Mouse (Mus musculus) left cerebral cortex, adult 2 months (tissue): ENCODE data around the gene St6galnac3. TPM values are rescaled to one million over a fixed set of nuclear protein-coding genes. Genes with fewer than 3 reads are reported as not detected.

Experiments used
- DNase-seq, 2 experiments: peaks; one replicate each; pipeline ENCODE4 v3.0.0; 2021 to 2022; ENCODE audit warnings: low spot score in 2 of 2, mixed read lengths in 1 of 2; ENCODE audit errors: extremely low spot score in 1 of 2
- H3K27ac ChIP-seq: fragments of 200-600 bp; 2 replicates; pipeline ENCODE4 v1.8.1; 2022
- H3K4me3 ChIP-seq: fragments of 200-600 bp; 2 replicates; pipeline ENCODE4 v1.8.1; 2022
- CTCF ChIP-seq: fragments of 200-600 bp; IDR thresholded peaks from 2 replicates; pipeline ENCODE4 v1.8.1; 2022; ENCODE audit warnings: antibody characterized with exemption, mild to moderate bottlenecking, moderate library complexity
- intact Hi-C: fragments of 180-260 bp; cut with DNase I; formaldehyde crosslinking; loops from one replicate; pipeline ENCODE4 v1.15.1; 2025
- microRNA-seq, 2 experiments: library from miRNA; unstranded; fragments of <30 nt; microRNA quantifications; one replicate each; pipeline ENCODE4 v1.2.0; 2021
- total RNA-seq, 2 experiments: library from RNA; stranded (reverse); gene quantifications; 2 replicates each; pipeline ENCODE4 v1.2.3; 2021

Gene St6galnac3
- total RNA-seq, 2 experiments from 2014 or later = 17.1 to 18.8 TPM

DNA sequence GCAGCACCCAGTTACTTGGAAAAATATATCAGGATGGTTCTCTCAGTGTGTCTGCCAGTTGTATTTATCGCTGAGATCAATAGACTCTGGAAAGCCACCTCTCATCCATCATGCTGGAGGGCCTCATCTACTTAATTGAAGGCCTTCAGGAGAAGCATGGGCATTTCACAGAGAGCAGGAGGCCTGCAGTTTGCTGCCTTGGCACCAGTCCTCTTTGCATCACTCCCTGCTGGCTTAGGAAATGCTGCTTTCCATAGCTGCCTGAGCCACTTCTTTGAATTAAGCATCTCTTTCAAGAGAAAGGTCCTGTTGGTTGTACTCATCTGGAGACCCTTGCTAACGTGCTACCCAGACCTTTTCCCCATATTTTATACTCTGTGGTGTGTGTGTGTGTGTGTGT lies 536.8 kb downstream of the St6galnac3 start:
- no peak for TF ChIP-seq CTCF
- no peak for DNase-seq
- no peak overlapping the region for H3K27ac ChIP-seq
- intact Hi-C loops = no loop called here
- no peak overlapping the region for H3K4me3 ChIP-seq

DNA sequence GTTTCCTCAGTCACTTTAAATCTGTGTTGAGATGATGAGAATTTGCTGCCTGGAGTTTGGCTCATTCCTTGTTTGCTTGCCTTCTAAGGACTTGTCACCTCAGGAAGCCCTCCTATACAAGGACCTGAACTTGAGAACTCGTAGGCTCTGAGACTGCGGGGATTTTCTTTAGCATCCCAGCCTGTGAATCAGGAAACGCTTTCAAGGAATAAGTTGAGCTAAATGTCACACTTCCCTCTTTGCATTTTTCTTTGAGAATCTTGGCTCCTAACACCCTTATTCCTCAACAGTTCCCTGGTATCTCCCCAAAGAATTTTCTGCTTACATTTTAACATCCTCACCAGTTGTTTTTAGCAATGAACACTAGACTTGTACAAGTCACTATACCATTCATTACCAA lies 539.9 kb downstream of the St6galnac3 start:
- intact Hi-C loops = no loop called here
- H3K4me3 ChIP-seq = no peak overlapping the region
- no peak for TF ChIP-seq CTCF
- DNase-seq = no peak
- no peak overlapping the region for H3K27ac ChIP-seq

GRCm38 (mm10) chr3:153181242-153181641 lies 543.7 kb downstream of the St6galnac3 start:
- no peak for DNase-seq
- Histone ChIP-seq H3K27ac (no peak overlapping the region), H3K4me3 (no peak overlapping the region)
- no peak for TF ChIP-seq CTCF
- intact Hi-C loops = no loop called here

DNA sequence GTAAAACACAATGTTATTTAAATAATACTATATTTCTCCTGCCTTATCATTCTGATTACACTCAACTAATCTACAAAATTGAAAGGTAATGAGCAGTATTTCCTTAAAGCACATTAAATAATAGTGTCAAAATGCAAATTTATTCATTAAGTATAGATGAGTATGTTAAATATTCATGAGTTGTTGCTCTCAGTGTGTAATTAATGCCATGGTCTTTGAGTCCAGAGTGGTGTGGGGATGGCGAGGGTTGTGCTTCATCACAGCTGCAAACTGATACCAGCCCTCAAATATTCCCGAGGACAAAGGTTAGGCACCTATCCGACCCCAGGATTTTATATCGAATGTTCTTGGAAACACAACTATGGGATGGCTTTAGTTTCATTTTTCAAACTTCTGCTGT lies 548.2 kb downstream of the St6galnac3 start:
- Histone ChIP-seq H3K4me3 (no peak overlapping the region), H3K27ac (no peak overlapping the region)
- TF ChIP-seq CTCF = no peak
- no peak for DNase-seq
- intact Hi-C loops = no loop called here

- peak; percentile 3 for TF ChIP-seq CTCF
- DNase-seq = no peak
- H3K4me3 ChIP-seq = no peak overlapping the region
- intact Hi-C loops = no loop called here
- H3K27ac ChIP-seq = no peak overlapping the region
Observed at GRCm38 (mm10) chr3:153176325-153176724, 548.6 kb downstream of the St6galnac3 start.

- intact Hi-C loops = no loop called here
- H3K27ac ChIP-seq = no peak overlapping the region
- no peak for TF ChIP-seq CTCF
- no peak for DNase-seq
- H3K4me3 ChIP-seq = no peak overlapping the region
Observed at GRCm38 (mm10) chr3:153174336-153175033, 550.5 kb downstream of the St6galnac3 start.

GRCm38 (mm10) chr3:153173567-153173966 lies 551.4 kb downstream of the St6galnac3 start:
- TF ChIP-seq CTCF = no peak
- DNase-seq = no peak
- Histone ChIP-seq H3K27ac (no peak overlapping the region), H3K4me3 (no peak overlapping the region)
- intact Hi-C loops = no loop called here

- no peak for DNase-seq
- no peak for TF ChIP-seq CTCF
- intact Hi-C loops = no loop called here
- Histone ChIP-seq H3K4me3 (no peak overlapping the region), H3K27ac (no peak overlapping the region)
Observed at GRCm38 (mm10) chr3:153170146-153170545, 554.8 kb downstream of the St6galnac3 start.

- Histone ChIP-seq H3K4me3 (no peak overlapping the region), H3K27ac (no peak overlapping the region)
- intact Hi-C loops = no loop called here
- DNase-seq = no peak
- TF ChIP-seq CTCF = no peak
Observed at GRCm38 (mm10) chr3:153169744-153170143, 555.2 kb downstream of the St6galnac3 start.

DNA sequence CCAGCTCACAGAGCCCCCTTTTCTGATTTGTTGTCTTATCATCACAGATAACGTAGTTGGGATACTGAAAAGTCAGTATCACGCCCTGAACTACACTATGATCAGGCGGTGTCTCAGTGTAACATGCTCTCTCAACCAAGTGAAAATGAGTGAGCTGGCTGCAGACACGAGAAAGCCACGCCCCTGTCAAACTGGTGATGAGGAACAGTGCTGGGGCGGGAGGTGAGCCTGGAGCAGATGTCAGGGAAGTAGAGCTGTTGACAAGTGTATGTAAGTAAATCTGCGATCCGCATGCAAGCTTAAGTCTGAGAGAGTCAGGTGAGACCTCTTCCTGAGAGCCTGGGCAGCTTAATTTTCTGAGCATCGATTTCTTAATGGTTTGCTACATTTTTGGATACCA lies 563.3 kb downstream of the St6galnac3 start:
- no peak overlapping the region for H3K4me3 ChIP-seq
- DNase-seq = no peak
- no peak overlapping the region for H3K27ac ChIP-seq
- no peak for TF ChIP-seq CTCF
- intact Hi-C loops = no loop called here

DNA sequence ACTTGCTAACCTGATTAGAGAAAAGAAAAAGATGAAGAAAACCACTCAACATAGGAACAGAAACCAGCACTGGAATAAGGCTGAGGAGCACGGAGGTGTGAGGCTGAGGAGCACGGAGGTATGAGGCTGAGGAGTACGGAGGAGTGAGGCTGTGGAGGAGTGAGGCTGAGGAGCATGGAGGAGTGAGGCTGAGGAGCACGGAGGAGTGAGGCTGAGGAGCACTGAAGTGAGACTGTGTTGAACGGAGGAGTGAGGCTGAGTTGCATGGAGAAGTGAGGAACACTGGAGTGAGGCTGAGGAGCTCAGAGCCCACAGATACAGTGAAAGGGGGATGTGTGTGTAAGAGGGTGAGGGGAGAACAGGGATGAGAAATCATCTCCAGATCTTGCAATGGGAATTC lies 564.3 kb downstream of the St6galnac3 start:
- TF ChIP-seq CTCF = no peak
- Histone ChIP-seq H3K27ac (no peak overlapping the region), H3K4me3 (no peak overlapping the region)
- DNase-seq = no peak
- intact Hi-C loops = no loop called here

- no peak for TF ChIP-seq CTCF
- no peak overlapping the region for H3K4me3 ChIP-seq
- DNase-seq = no peak
- no peak overlapping the region for H3K27ac ChIP-seq
- intact Hi-C loops = no loop called here
Observed at GRCm38 (mm10) chr3:153148887-153149286, 576.1 kb downstream of the St6galnac3 start.

Small RNA genes lying within 50 kb of the gene (microRNA-seq; reads per million reads assigned to microRNA genes)
- gene Gm27405 = 0 reads per million in 2 experiments

Other genes starting within 250 kb of the St6galnac3 start
- not detected for gene Asb17, start 119.0 kb upstream of the St6galnac3 start, total RNA-seq
- under 1 TPM; 0.30 to 0.36 TPM for gene Msh4, start 181.0 kb upstream of the St6galnac3 start, total RNA-seq
- 10 to 100 TPM; 69.2 to 70.8 TPM for gene Rabggtb, start 187.8 kb upstream of the St6galnac3 start, total RNA-seq
- gene Acadm, start 219.5 kb upstream of the St6galnac3 start, total RNA-seq = 10 to 100 TPM; 44.8 to 47.3 TPM
- gene Slc44a5, start 248.3 kb upstream of the St6galnac3 start, total RNA-seq = 1 to 10 TPM; 9.0 to 9.3 TPM